Mouse (Mus musculus): ENCODE results near the gene Gm10643.

Gene Gm10643

DNA sequence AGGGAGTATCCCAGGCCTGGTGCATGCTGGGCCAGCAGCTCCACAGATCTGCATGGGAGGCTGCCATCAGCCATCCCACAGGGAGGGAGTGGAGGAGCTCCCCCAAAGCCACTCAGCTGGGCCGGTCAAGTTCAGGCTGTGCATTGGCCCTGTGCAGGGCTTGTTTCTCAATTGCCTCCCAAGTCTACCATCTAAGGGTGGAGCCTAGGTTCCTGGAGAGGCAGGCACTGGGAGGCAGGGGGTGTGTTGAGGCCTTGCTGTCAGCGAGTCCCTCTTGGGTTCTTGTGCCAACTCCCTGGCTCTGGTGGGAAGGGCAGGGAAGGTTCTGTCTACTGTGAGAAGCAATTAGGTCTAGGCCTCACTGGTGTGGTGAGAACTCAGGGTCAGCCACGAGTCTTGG, 7.0 kb upstream of the Gm10643 start:
- CTCF ChIA-PET, result no interaction called here

DNA sequence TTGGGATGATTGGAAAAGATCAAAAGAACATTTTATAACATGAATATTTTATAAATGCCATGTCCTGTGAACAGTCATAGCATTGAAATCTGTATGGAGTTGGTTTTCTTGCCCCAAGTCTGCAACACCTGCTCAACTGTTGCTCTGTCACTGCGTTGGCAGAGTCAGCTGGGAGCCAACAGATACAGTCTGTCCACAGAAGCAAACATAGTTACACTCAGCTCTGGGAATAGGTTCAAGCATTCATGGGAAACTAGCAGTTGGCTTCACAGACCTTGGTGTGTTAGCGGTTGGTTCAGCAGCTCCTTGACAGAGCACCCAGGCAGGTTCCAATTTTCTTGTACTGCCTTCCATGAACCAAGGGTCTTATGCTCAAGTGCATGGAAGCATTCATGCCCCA, 5.7 kb upstream of the Gm10643 start:
- CTCF ChIA-PET, result no interaction called here

DNA sequence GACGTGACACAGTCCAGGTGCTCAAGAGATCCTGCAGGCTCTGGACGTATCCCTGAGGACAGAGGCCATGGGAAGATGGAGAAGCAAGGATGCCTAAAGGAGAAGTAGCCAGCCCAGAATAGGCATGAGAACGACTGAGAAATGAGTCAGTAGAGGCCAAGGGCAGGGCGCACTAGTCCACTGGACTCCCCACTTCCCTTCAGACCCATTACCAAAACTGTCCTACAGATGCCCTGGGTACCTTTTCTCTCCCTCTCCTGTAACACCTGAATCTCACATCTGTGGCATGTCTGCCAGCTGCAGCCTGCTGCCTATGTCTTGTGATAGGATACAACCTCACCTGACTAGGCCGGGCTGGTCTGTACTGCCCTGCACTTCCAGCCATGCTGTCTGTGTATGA, 5.3 kb upstream of the Gm10643 start:
- CTCF ChIA-PET, result interaction anchor here (0.6 kb wide), 1 partner anchor 34 kb away, joined by 3 read pairs; no protein-coding TSS in a partner anchor

DNA sequence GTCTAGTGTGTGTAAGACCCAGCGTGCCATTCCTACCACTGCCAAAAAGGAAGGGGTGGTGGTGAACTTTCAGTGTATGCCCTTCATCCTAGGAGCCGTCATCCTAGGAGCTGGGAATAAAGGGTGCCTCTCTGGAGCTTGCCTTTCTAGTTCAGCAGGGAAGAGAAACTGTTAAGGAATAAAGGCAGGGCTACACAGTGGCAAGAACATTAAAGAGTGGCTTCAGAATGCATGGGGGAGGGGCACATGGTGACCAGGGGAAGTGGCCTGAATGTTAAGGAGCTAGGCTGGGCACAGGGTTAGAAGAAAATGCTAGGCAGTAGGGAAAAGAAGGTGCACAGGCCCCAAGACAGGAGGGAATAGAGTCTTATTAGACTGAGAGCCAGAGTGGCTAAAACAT, 4.8 kb upstream of the Gm10643 start:
- CTCF ChIA-PET, result interaction anchor here (0.6 kb wide), 2 partner anchors 34 to 211 kb away, joined by 3 to 4 read pairs; no protein-coding TSS in a partner anchor

DNA sequence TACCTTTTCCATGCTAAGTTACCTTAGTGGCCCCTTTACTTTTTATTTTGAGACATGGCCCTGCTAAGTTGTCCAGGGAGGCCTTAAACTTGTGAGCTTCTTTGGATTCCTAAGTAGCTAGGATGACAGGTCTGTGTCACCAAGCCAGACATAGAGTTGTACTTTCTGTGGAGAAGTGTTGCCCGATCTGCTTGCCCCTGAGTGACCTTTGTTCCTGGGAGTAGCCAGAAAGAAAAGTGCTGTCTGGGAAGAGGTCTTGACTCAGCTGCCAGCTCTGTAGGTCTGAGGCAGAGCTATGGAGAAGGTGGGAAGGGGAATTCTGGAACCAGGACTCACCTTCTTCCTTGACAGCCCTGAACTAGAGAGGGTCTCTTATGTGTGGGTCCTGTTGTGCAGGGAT, 4.2 kb upstream of the Gm10643 start:
- CTCF ChIA-PET, result interaction anchor here (0.6 kb wide), 1 partner anchor 212 kb away, joined by 4 read pairs; no protein-coding TSS in a partner anchor

DNA sequence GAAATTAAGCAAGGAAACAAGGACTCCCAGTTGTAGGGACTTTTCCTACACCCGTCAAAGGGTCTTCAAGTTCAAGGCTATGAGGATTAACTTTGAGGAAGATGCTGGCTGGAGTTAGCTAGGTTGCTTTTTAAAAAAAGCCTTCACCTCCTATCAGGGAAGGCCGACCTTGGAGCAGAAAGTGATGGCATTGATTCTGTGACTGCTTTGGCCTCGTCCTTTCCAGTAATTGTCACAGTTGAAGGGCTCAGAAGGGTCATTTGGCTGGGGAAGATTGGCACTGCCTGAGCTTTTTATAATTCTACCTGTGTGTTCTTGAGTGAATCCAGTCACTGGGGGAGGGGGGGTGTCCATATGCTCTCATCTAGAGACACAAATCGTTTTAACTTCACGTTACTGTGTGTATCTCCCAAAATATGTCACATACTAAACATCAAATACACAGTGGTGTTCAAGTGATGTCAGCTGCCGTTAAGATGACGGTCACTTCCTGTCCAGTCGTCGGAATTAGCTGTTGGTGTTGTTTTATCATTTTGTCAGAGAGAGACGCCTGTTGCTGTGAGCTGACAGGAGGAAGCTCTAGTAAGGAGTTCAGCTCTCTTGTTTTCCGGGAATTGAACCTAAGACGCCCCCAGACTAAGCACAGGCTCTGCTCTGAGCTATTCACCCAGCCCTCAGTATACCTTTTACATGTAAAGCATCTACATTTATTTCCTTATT, 3.5 kb upstream of the Gm10643 start:
- CTCF ChIA-PET, result interaction anchor here (0.5 to 0.7 kb wide), 2 partner anchors 50 to 63 kb away, joined by 3 read pairs; no protein-coding TSS in a partner anchor

DNA sequence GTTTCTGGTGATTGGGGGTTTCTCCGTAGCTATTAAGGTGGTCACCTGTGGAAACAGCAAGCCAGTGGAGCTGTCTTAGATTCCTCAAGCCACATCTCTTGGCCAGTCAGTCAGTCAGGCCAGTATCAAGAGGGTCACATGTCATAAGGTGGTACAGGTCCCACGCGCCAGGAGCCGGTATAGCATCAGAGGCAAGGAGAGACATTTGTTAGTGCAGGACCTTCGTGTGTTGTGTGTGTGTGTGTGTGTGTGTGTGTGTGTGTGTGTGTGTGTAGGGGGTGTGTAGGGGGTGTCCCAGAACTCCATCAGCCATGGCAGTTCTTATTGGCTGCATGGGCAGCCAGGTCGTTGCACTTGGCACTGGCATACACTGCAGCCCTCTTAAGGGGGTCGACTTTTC, 3.0 kb upstream of the Gm10643 start:
- CTCF ChIA-PET, result interaction anchor here (0.7 kb wide), 1 partner anchor 64 kb away, joined by 3 read pairs; no protein-coding TSS in a partner anchor

DNA sequence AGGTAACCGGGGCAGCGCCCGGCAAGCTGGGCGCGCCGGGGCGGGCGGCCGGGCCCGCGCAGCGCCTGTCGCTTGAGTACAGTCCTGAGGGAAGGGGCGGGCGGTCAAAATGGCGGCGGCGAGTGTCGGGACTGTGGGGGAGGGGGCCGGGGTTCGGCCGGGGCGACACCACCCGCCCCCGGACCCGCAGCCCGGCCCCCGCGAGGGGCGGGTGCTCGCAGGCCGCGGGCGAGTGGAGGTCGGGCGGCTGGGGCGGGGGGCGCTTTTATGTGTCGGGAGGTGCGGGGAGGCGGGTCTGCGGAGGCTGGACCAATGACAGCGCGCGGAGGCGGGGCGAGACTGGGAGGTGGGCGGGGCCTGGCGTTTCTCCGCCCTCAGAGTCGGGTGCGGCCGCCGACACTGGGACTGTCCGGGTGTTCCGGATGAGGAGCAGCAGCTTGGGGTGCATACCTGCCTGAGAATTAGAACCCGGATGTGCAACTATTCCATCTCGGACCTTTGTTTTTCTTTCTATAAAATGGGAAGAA, 2.2 kb upstream of the Gm10643 start:
- CTCF ChIA-PET, result no interaction called here

DNA sequence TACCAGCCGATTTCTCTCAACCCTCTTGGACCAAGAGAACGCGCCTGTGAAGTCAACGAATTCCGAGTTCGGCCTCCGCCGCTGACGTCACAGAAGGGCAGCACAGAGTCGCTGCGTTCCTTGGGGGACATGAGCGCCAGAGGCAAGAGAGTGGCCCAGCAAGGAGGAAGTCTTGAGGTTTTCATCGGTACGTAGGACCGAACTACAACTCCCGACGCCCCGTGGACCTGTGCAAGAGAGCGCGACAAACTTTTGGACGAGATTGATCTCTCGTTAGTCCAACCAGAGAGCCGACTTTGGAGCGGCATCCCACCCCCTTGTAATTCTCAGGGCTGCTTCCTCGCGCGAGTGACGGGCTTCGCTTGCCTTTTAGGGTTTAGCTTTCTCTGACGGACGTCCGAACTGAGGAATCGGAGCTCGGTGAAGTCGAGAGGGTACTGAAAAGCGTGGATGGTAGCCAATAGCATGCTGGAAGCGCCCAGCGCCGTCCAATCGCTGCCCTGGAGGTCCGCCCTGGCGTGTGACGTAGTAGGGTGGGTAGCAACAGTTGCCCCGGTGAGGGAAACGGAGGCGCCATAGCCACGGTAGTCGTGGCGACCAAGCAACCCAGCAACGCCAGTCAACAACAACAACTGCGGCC, 1.5 kb upstream of the Gm10643 start, which contains the start of gene Rfx1:
Gene Rfx1 (plus strand): TSS at position 544 of the 640 bp plus-strand sequence.
- CTCF ChIA-PET, result no interaction called here

DNA sequence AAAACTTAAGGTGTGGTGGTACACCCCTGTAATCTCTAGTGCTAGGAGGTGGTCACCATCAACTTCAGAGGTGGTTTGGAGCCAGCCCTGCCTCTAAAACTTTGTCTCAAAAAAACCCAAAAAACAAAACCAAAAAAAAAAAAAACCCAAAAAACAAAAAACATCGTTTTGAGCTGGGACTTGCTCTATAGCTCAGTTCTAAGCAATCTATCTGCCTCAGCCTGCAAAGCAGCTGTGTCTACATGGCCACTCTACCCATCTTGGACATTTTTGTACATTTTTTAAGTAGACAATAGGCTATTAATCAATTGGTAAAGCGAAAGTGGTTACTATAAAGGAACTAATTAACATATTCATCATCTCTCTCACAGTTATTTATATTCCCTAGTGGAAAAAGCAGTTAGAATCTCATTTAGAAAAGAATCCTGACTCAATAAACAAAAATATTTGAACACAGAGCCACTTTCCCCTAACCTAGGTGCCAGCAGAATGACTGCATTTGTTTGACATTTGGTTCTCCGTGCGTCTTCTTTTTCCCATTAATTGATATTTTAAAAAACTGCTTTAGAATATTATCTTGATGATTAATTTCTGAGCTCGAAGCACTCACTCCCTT, 628 bp upstream of the Gm10643 start:
- CTCF ChIA-PET, result interaction anchor here (0.6 kb wide), 1 partner anchor 35 kb away, joined by 3 read pairs; no protein-coding TSS in a partner anchor

DNA sequence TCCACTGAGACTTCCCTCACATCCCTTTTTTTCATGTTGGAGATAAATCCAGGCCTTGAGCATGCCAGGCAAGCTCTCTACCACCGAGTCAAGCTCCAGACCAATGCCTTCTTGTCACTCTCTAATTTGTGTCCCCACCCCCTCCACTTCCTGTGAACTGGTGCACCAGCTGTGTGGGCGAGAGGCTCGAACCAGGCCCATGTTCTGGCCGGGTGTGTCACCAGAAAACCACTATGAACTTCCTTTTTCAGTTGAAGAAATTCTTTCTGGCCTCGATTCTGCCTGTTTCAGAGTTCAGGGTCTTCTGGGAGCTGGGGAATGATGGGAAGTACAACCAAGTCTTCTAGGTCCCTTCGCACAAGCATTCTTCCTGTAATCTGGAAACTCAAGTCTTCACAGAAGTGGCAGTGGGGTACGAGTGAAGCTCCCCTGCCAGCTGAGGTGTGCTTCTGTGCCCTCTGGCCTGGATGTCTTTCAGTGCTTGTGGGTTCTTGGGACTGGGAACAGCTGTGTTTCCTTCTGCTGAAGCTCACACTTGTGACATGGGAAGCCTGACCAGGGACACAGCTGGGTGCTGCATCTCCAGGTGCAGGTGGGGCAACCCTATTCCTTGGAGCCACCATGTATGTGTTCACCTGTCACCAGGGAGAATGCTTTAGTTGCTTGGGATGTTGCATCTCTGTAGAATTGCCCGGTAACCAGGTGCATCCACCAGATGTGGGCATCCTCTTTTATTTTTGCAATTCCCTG, 901 bp downstream of the Gm10643 start:
- CTCF ChIA-PET, result interaction anchor here (0.6 to 0.7 kb wide), 2 partner anchors 98 to 254 kb away, joined by 4 to 7 read pairs; no protein-coding TSS in a partner anchor

DNA sequence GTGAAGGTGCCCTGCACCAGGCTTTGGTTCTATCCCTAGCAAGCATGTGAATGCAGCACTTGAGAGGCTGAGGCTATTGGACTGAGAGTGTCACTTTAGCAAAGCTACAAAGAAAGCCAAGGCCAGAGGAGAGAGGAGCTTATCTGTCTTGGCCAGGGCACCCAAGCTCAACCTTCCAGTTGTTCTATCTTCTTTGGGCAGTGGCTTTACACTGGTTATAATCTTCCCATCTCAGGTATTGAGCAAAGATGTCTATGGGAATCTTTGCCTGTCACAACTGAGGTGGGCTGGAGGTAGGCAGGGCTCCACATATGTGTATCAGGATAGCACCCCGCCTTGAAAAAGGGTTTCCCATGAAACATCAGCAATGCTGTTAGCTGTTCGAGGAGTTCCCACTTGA, 4.7 kb downstream of the Gm10643 start:
- CTCF ChIA-PET, result no interaction called here

DNA sequence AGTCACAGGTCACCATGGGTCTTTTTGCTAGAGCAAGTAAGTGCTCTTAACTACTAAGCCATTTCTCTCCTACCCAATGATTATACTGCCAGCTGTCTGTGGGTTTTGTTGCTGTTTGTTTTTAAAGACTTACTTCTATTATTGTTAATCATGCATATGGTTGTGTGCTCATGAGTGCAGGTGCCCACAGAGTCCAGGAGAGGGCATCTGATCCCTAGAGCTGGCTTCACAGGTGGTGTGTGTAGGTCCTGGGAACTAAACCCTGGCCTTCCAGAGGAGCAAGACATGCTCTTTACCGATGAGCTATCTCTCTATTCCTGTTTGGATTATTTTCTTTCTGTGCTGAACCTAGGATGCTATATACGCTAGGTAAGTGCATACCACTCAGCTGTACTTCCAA, 5.7 kb downstream of the Gm10643 start:
- CTCF ChIA-PET, result no interaction called here

DNA sequence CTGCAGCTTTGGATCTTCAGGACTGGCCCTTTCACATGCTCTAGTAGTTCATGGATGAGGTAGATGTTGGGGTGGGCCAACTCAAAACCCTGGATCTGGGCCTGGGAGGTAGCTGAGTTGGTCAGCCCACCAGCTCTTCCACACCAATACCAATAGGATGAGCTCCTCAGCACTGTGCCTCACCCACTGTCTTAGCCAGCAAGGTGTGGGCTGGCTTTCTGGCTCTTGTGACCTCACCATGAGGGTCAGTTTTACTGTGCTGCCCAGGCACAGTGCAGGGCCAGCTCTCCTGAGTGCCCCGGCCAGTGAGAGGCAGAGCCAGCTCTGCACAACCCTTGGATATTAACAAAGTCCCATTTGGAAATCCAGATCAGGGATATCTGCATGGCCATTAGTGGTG, 7.1 kb downstream of the Gm10643 start:
- CTCF ChIA-PET, result no interaction called here

DNA sequence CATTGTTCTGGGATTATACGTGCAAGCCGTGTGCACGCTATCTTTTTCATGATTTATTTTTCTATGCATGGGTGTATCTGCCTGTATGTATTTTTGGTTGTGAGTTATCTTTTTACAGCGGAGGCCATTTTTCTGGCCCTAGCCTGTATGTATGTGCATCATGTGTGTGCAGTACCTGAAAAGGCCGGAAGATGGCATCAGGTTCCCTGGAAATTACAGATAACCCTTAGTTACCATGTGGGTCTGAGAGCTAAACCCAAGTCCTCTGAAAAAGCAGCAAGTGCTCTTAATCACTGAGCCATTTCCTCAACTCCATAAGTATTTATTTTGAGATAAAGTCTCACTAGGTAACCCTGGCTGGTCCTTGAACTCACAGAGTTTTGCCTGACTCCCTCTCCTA, 11.7 kb downstream of the Gm10643 start:
- CTCF ChIA-PET, result interaction anchor here (0.5 kb wide), 1 partner anchor 748 kb away, joined by 11 read pairs; no protein-coding TSS in a partner anchor

DNA sequence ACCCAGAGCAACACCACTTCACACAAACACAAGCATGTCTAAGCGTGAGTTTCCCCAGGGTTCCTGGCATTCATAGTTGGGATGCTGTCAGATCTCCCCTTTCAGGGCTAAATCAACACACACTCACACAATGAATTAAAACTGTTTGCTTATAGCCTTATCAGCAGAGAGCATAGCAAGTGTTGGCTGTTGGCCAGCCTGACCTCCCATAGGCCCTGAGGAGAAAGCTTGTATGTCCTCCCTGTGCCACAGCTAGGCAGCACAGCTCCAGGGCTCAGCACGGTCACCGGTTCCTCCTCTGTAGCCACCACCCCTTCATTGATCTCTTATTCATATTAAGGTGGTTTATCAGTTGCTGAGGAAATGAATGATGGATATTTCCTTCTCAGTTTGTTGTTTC, 12.2 kb downstream of the Gm10643 start:
- CTCF ChIA-PET, result no interaction called here

DNA sequence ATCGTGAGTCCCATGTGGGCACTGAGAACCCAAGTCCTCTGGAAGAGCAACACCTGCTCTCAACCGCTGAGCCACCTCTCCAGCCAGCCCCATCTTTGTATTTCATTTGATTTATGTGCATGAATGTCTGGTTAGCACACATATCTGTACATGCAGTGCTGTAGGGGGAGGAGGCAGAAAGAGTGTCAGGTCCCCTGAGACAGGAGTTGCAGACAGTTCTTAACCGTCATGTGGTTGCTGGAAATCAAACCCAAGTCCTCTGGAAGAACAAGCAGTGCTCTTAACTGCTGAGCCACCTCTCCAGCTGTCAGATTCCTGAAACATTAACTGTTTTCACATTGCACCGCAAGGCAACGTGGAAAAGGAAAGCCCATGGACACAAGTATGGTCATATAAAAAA, 16.8 kb downstream of the Gm10643 start:
- CTCF ChIA-PET, result no interaction called here

DNA sequence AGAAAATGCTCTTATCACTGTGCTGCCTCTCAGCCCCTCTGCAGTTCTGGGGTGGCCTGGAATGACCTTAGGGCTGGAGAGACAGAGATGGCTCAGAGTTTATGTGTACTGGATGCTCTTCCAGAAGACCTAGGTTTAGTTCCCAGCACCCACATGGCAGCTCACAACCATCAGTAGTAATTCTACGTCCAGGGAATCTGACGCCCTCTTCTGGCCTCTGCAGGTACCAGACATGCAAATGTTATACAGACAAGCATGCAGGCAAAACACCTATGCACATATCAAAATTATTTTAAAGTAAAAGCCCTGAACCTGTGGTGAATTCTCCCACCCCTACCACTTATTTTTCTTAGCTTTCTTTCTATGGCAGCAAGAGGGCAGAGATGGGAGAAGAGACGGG, 18.4 kb downstream of the Gm10643 start:
- CTCF ChIA-PET, result interaction anchor here (0.6 to 1.0 kb wide), 3 partner anchors 8 to 324 kb away, joined by 3 to 5 read pairs (median 3); no protein-coding TSS in a partner anchor

DNA sequence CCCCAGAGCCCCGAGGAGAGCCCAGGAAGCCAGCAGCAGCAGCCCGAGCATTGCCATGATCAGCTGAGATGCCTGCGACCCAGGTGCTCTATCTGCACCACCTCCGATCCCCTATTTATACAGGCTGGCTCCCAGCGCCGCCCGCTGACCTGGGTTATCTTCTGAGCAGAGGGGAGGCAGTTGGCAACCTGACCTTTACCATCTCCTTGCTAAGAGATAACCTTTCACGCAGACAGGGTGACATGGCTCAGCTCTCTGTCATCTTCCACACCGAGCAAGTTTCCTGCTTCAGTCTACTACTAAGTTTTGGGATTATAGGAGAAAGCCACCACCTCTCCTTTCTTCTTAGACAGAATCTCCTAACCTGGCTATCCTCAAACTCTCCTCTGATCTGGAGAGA, 20.0 kb downstream of the Gm10643 start, which contains the start of gene Rln3:
Gene Rln3 (minus strand): TSS at position 101 of the 400 bp plus-strand sequence.
- CTCF ChIA-PET, result interaction anchor here (0.6 kb wide), 1 partner anchor 1256 kb away, joined by 5 read pairs; no protein-coding TSS in a partner anchor

DNA sequence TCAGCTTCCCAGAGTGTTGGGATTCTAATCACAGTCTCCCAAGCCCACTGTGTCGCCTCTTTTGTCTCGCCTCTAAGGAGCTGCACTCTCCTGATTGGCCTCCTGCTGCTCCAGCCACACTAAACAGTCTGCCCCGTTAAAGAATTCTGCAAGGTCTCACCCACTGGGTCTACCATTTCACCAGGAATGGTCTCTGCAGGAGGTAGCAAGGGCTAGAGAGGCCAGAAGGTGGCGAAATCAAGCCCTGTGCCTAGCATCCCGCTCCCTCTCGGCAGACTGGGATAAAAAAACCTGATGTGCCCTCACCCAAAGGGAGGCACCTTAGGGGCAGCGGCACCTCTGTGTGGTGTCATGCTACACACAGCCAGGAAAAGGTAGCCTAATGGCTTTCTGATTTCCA, 20.8 kb downstream of the Gm10643 start:
- CTCF ChIA-PET, result no interaction called here

DNA sequence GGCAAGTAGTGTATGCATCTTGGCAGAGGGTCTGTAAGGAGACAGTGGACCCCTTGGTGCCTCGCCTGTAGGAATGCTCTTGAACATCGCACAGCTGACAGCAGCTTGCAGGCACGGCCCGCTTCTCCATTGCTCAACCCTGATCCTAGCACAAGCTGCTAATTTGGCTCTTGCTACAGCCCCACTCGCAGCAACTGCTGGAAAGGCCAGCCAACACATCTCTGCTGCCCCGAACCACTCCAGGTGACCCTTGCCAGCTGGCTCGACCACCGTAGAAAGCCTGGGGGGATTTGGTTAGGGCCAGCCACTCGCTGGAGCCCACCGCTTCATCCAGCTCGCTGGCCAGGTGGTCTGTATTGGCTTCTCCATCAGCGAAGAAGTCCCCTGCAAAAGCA, 22.0 kb downstream of the Gm10643 start:
- CTCF ChIA-PET, result interaction anchor here (1.0 kb wide), 1 partner anchor 61 kb away, joined by 3 read pairs; no protein-coding TSS in a partner anchor

All from spleen, embryonic (tissue).